Mouse (Mus musculus) heart, postnatal 10 days (tissue): Measurements from ENCODE around the gene Irx5. TPM values are rescaled to one million over a fixed set of nuclear protein-coding genes. Genes with fewer than 3 reads are reported as not detected.

Experiments
- DNase-seq, 2 experiments: peaks; one replicate each; pipeline ENCODE4 v3.0.0; 2021
- intact Hi-C: fragments of 180-260 bp; cut with DNase I; formaldehyde crosslinking; loops from one replicate; pipeline ENCODE4 v1.15.1; 2025
- total RNA-seq, 2 experiments: library from RNA; stranded (reverse); gene quantifications; 2 replicates each; pipeline ENCODE4 v1.2.3; 2021

Irx5 gene
- 10 to 100 TPM in 1 of 2 experiments, 1 to 10 TPM in 1; 8.7 to 10.9 TPM for total RNA-seq

DNA sequence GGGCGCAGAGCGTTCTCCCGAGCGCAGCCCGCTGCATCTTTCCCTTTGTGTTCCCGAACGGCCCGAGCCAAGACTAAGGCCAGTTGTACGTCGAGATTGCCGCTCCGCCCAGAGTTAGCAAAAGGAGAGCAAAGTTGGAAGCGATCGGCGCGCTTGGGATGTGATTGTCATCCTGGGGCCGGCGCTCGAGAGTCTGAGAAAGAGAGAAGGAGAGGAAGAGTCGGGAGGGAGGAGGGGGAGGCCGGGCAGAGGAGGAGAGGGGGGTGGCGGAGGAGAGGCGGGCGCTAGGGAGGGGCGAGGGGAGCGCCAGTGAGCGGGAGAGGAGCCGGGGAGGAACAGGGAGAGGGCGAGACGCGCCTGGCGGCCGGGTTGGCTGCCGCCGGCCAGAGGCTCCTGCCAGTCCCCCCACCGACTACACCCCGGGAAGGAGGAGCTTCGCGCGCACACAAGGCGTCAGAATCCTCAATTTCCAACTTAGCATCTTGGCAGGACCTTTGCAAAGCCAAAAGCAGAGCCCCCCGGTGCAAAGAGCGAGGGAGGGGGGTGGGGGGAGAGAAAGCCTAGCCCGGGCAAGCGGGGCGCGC lies at the start of gene Irx5:
Gene Irx5, plus strand, starts transcription at position 228 of the 584 bp plus-strand sequence.
- peak; percentile 75 to 85 for DNase-seq
- intact Hi-C loops = loop anchor here (5.0 kb wide), 2 partner anchors 370 to 975 kb away; no protein-coding TSS in a partner anchor

DNA sequence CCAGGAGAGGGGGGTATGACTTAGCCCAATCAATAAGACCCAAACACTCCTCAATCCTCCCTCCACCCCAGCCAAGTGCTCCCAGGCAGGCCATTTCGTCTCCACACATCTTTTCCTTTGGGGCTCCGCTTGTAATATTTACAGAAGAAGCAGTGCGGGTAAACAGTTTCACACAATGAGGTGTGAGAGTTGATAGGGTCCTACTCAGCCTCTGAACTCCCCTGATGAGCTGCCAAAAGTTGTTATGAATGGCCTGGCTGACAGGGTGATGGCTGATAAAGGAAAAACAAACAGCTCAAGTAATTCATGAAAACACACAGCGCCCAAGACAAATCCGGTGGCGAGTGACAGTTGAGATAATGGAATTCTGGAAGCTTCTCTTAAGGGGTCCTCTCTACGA lies 45.2 kb upstream of the Irx5 start:
- peak; percentile 16 to 18 for DNase-seq
- intact Hi-C loops = no loop called here

DNA sequence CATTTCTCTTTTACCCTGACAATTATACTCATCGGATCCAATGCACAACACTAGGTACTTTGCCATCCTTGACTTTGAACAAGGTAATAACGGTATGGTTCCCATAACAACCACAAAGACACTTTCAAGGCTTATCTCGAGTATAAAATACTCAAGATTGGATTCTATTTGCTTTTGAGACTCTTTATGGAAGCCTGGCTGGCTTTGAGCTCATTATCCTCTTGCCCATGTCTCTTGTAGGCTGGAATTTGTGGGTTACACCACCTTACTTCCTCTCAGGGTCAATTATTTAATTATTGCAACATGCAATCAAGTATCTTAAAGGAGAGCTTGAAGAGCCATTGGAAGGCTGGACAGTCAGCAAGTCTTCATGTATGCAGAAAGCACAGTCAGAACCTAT lies 43.7 kb upstream of the Irx5 start:
- intact Hi-C loops = no loop called here
- no peak for DNase-seq

DNA sequence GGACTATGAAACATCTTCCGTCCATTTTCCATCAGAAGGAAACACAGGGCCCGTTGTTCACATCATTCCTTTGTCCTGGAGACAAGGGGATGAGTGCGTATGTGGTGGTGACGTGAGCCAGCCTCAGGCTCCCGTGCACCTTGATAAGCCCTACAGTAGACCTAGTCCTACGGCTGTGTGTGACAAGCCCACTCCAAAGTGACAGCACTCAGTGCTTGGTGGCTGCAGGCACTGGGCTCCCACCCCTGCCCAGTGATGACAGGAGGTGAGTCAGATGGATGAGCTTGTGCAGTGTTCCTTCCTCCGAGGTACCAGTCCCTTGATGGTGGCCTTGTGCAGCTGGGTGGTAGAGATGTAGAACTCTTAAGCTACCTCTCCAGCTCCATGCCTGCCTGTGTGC lies 33.7 kb upstream of the Irx5 start:
- intact Hi-C loops = no loop called here

DNA sequence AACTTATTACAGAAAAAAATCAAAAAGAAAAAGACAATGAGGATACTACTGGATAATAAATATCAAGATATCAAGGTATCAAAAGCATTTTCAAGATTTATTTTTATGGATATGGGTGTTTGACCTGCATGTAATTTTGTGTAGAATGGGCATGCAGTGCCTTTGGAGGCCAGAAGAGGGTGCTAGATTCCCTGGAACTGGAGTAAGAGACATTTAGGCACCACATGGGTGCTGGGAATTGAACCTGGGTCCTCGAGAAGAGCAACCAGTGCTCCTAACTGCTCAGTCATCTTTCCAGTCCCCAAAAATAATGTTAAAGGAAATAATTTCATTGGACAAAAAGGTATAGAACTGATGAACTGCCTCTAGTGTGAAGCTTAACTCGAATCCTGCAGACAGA lies 30.2 kb upstream of the Irx5 start:
- no peak for DNase-seq
- intact Hi-C loops = no loop called here

More for the DNA sequence above, 33.7 kb upstream of the Irx5 start:
- DNase-seq = peak; percentile 24 to 26

DNA sequence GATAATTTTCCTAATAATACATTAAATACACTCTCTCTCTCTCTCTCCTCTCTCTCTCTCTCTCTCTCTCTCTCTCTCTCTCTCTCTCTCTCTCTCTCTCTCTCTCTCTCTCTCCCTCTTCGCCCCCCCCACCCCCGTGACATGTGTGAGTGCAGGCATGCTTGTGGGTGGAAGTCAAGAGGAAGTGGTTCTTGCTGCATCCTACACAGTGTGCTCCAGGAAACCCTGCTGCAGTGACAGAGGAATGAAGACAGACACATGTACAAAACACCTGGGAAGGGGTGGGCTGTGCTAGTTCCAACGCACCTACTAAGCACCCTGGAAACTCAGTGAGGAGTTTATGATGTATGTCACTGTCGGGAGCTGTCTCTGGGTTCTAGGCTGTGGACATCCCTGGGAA lies 28.2 kb upstream of the Irx5 start:
- intact Hi-C loops = no loop called here
- DNase-seq = no peak

DNA sequence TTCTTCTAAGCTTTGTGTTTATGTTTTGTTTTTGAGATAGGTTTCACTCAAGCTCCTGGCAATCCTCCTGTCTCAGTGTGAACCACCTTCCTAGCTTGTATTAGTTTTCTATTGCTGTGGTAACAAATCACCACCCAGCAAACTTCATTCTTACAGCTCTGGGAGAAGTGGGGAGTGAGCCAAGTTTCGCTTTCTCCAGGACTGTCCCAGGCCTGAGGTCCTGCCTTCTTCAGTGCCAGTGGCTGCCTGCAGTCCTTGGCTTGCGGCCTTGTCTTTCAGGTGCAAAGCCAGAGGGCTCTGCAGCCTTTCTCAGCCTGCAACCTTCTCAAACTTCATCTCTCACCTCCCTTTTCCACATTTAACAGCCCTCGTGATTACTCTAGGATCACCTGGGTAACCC lies 25.6 kb upstream of the Irx5 start:
- intact Hi-C loops = no loop called here
- peak; percentile 44 to 59 for DNase-seq

DNA sequence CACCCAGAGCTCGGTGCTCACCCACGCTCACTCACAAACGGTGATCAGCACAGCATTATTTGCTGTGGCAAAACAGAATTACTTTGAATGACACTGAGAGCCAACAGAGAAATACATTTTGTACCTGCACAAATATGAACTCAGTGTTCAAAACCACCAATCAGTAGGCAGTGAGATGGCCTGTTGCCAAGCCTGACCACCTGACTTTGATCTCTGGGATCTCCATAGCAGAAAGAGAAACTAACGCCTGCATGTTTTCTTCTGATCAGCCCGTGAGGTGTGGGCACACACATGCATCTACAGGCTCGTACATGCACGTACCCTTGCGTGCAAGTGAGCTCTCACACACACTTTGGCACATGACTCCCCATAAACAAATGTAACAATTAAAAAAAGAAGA lies 24.0 kb upstream of the Irx5 start:
- intact Hi-C loops = no loop called here
- no peak for DNase-seq

DNA sequence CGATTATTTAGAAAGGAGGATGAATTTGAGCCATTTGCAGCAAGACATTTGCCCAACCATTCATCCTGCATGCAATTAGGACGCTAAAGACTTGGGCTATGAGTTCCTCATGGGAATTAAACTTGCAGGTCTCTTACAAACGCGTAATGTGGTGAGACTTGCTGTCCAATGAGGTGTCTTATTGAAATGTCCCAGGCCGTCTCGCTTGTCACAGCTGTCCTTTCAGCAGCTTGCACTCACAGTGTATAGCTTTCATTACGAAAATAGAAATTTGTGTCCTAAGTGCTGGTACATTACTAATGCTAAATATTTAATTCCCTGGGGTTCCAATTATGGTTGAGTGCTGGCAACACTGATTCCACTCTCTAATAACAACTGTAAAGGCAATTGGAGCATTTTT lies 22.3 kb upstream of the Irx5 start:
- DNase-seq = no peak
- intact Hi-C loops = no loop called here

DNA sequence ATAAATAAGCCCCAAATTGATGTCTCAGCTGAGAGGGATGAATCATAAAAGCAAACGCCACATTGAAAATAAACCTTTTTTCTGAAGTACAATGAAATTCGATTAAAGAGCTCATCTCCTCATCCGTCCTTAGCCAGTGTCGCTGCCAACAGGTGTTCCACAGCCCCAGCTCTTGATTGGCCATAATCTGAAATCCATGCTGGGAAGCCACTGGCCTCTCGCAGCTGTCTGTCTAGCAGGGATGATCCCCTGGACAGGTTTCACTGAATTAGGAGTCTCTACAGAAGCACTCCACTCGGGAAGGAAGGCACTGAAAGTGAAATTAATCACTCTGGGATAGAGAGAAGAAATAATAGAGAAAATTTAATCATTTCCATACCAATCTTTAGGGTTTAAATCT lies 21.4 kb upstream of the Irx5 start:
- intact Hi-C loops = no loop called here

DNA sequence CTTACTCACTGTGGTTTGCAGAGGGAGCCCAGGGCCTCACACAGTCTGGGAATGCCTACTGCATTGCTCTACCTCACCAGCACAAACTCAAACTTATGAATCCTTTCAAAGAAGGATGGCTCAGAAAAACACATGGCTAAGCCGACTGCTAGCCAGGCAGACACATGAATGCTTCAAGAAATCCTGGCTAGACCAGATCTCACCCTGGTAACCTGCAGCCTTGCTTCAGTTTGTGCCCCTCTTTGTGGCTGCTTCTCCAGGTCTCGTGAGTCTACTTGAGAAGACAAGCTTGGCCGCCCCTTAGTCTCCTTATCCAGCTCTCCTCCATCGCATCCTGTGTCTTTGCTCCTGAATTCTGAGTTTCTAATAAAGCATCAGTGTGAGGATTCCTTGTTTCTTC lies 13.9 kb upstream of the Irx5 start:
- no peak for DNase-seq
- intact Hi-C loops = no loop called here

More for the DNA sequence above, 21.4 kb upstream of the Irx5 start:
- DNase-seq = no peak

DNA sequence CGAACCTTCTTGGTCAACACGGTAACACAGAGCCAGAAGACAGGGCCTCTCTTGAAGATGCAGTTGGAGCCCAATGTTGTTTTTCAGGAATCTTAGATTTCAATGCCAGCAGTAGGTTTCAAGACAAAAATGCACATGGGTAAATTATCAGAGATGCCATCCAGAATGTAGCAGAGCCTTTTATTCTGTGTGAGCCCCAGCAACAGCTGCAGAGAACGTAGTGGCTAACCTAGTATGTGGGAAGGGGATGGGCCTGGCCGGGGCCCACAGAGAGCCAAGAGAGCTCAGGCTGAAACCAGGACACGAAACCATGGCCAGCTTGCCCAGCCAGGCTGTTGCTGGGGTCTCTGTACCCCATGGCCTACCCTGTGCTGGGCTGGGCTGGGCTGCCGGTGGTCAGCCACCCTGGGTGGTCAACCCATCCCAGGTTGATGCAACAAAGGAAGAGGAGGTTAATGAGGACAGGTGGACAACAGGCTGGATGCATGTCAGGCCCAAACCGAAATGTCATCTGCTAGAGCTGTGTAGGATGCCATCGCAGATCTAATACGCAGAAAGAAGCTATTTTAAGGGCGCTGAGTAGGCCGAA lies 7.4 kb upstream of the Irx5 start:
- peak in 1 of 2 experiments; percentile 38 for DNase-seq

DNA sequence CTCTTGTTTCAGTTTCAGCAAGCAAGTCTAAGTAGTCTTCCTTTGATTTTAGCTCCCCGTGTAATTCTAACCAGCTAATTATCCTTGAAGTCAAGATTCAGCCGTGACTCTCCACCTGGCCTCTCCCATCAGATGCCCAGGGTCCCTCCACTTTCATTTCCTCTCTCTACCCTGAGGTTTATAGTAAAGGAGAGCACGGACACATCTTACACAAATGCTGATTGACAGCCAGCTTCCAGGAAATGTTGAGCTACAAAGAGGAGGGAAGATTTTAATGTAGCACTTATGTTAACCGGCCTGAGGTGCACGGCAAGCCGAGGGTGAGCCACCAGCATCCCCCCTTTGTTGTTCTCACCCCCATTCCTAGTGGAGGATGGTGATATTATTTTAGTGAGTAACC lies 4.0 kb upstream of the Irx5 start:
- DNase-seq = no peak
- intact Hi-C loops = loop anchor here (5.0 kb wide), 2 partner anchors 386 to 821 kb away; no protein-coding TSS in a partner anchor

More for the DNA sequence above, 7.4 kb upstream of the Irx5 start:
- intact Hi-C loops = loop anchor here (5.0 kb wide), 2 partner anchors 383 to 818 kb away; no protein-coding TSS in a partner anchor

DNA sequence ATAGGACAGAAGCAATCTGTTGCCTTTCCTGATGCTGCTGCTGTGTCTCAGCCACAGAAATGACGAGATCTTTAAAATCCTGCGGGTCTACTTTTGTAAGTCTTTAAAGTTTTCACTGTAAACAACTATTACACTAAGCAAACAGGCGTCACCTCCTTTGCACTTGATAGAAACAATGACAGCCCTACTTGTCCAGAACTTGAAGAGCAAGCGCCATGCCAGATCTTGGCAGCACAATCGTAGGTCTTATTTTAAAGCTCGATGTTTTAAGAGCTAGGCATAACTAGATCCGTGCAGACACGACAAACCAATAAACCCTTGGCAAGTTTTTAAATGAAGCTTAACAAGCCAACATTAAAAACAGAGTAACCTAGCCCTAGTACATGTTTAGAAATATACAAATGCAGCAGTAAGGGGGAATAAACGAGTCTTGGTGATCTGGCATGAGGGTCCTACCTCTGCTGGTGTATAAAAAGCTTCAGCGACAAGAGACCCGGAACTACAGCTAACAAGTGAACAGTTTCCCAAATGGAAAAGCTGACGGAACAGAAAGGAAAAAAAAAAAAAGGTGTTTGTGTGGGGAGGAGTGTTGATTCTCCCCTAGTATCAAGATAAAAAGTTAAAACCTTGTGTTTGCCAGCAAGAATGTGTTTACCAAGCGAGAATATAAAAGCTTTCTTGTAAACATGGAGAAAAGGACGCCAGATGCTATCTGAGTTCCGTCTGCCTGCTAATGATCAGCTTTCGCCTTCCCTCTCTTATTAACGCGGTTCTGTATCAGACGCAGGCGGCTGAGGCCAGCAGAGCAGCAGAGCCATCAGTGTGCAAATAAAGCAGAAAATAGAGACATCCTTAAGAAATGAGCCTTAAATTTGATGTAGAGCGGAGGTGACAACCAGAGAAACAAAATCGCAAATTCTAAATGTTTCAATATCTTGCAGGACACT lies 2.6 kb upstream of the Irx5 start:
- DNase-seq = peak; percentile 35 to 41
- intact Hi-C loops = loop anchor here (1.0 to 5.0 kb wide), 7 partner anchors 368 to 973 kb away; no protein-coding TSS in a partner anchor

DNA sequence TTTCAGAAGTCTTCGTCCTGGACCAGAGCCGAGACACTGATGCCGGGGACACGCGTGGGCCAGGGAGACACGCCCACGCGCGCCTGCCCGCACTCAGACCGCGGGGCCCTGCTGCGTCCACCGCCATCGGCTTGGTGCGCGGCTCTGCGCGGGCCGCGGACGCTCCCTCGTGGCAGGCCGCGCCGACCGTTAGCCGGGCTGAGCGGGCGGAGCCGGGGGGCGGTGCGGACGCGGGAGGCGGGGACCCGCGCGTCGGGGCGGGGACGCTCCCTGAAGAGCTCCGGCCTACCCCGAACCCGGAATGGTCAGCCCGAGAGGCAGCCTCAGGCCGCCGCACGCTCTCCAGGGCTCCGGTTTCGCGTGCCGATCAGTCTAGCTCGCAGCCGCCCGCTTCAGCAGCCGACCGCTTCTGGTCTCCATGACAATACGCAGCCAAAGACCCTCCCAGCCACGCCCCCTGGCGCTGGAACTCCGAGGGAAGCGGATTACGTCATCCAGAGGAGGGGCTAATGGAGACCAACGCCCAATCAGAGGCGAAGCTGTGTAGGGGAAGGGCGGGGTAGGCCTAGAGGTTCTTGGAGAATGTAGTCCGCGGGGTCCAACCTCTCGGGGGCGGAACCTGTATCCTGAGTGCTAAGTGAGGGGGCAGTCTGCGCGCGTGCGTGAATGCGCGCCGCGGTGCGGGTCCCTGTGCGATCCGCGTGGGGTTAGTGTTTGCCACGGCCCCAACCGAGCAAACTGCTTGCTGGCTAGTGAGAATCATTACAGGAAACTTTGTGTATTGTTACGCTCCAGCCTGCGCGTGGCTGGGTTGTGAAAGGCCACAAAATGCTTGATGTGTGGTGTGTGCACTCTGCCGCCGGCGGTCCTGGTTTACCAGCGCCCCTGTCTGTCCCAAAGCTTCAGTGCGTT lies 1.5 kb upstream of the Irx5 start:
- intact Hi-C loops = loop anchor here (1.0 to 5.0 kb wide), 5 partner anchors 369 to 974 kb away; no protein-coding TSS in a partner anchor
- DNase-seq = peak; percentile 98 to 99

DNA sequence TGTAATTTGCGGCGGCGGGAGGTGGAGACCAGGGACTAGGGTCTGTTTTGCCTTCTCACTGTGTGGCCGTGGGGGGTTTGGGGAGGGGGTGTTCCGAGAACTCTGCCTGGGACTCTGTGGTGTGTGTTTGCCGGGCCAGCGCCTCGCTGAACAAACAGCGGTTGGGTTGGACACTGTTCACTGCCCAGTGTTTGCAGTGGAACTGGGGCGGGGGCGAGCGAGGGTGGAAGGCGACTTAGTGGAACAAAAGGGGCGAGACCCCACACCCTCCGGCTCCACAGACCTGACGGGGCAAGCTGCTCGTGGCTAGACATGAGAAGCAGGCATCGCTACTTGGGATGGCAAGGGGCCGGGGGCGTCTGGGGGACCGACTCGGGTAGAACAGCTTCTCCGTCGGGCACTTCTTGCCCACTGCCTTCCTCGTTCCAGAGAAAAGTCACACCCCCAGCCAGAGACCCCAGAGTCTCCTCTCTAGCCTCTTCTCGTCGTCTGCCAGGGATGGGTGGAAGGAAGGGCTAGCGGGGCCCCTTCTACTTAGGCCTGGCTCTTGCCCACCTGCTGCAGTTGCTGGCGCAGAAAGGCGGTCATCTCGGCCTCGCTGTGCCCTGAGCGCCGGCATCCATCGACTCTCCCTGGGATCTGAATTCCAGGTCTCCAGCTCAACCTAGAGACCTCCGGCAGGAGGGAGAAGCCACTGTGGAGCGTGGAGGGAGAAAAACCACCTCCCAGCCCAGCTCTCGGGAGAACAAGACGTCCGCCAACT lies 631 bp upstream of the Irx5 start:
- DNase-seq = no peak
- intact Hi-C loops = loop anchor here (5.0 kb wide), 2 partner anchors 369 to 974 kb away; no protein-coding TSS in a partner anchor

DNA sequence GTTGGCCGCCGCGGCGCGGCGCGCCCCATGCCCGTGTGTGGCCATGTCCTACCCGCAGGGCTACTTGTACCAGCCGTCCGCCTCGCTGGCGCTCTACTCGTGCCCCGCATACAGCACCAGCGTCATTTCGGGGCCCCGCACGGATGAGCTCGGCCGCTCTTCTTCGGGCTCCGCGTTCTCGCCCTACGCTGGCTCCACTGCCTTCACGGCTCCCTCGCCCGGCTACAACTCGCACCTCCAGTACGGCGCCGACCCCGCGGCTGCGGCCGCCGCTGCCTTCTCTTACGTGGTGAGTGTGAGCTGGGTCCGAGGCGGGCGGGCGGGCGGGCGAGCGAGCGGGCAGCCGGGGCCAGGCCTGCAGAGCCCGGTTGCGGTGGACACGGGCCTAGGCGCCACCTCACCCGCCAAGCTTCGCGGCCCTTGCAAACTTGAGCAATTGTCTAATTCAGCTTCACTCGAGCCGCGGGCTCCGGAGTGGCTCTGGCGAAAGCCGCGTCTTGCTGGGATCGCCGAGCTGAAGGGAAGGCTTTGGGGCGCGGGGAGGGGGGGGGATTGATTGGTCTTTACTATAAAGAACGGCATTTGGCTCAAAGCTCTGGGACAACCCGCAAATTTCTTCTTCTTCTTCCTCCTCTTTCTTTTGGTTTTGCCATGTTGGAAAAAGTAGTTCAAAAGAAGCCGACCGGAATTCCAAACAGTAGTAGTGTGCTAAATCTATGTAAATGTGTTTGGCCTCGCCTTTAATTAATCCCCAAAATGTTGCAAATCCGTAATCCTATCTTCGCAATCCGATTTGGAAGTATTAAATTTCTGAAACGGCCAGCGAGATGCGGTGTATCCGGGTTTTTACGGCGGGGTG lies 945 bp downstream of the Irx5 start:
- intact Hi-C loops = loop anchor here (5.0 kb wide), 2 partner anchors 371 to 976 kb away; no protein-coding TSS in a partner anchor

More for the DNA sequence above, 945 bp downstream of the Irx5 start:
- peak; percentile 49 to 53 for DNase-seq
